ENCODE assay signal across 8 mouse cellular contexts in genomic region chr11:73137116-73137515, GRCm38 (mm10). TPM values are rescaled to one million over a fixed set of nuclear protein-coding genes. Genes with fewer than 3 reads are reported as not detected.
DNase-seq lines count a peak whose midpoint lies in the region; TF ChIP-seq lines count a peak whose summit lies in the region.

No protein-coding gene starts in this region.

- no peak overlapping the region for H3K27ac ChIP-seq in heart, adult 2 months
- H3K27ac ChIP-seq in embryonic facial prominence, embryonic 10.5 days (replicated peaks), result peak overlapping the region; percentile 92; the same call in 1 of the 2 replicates
- H3K27ac ChIP-seq in macrophage, result peak overlapping the region; percentile 58

- no peak for TF ChIP-seq POLR2A in heart, adult 2 months (IDR thresholded peaks at IDR 0.05; ENCODE audit: insufficient read depth, low read depth, low read length)

- H3K27me3 ChIP-seq in heart, adult 2 months (ENCODE audit: control insufficient read depth, insufficient read depth, low read length), result no peaks in the 10 kb centered on the region
- H3K27me3 ChIP-seq in embryonic facial prominence, embryonic 10.5 days (replicated peaks; ENCODE audit: low read depth, poor library complexity, severe bottlenecking), result no peaks in the 10 kb centered on the region

- peak overlapping the region; percentile 81 for H3K4me3 ChIP-seq in heart, adult 2 months
- H3K4me3 ChIP-seq in embryonic facial prominence, embryonic 10.5 days, result peak overlapping the region; percentile 85
- H3K4me3 ChIP-seq in macrophage (ENCODE audit: inconsistent target), result peak overlapping the region; percentile 70

- H3K9me3 ChIP-seq in embryonic facial prominence, embryonic 10.5 days, result peaks cover 24% of the 10 kb centered on the region; the same call in 1 of the 2 replicates

- no peak for DNase-seq in heart, adult 2 months
- DNase-seq in heart, postnatal 36 days, result no peak
- no peak for DNase-seq in embryonic facial prominence, embryonic 10.5 days (ENCODE audit: low spot score)
- DNase-seq in induced T-regulatory cell, adult 2 months (ENCODE audit: low read depth), result peak; percentile 68
- no peak for DNase-seq in frontal cortex, postnatal 36 days (ENCODE audit: low spot score in 2 of 2)
- DNase-seq in ovary, postnatal 36 days (ENCODE audit: low spot score), result no peak
- DNase-seq in frontal cortex, adult 2 months (ENCODE audit: extremely low spot score in 1 of 2, low spot score in 1 of 2), result no peak

- no peaks in the 10 kb centered on the region for H3K36me3 ChIP-seq in heart, adult 2 months (ENCODE audit: control insufficient read depth, insufficient read depth, low read length)
- peaks cover 48% of the 10 kb centered on the region for H3K36me3 ChIP-seq in embryonic facial prominence, embryonic 10.5 days (replicated peaks)
- H3K36me3 ChIP-seq in macrophage (ENCODE audit: inconsistent target), result no peaks in the 10 kb centered on the region

- TF ChIP-seq CTCF in heart, adult 2 months (IDR thresholded peaks at IDR 0.05), result no peak

- H3K79me2 ChIP-seq in heart, adult 2 months (replicated peaks; ENCODE audit: control insufficient read depth, insufficient read depth, low read length), result no peaks in the 10 kb centered on the region
- peaks cover 56% of the 10 kb centered on the region for H3K79me2 ChIP-seq in macrophage (ENCODE audit: inconsistent target)

- peak overlapping the region; percentile 75 for H3K9ac ChIP-seq in heart, adult 2 months (ENCODE audit: low read depth, low read length)

- intact Hi-C loops in heart, adult 2 months (cut with DNase I), result loop anchor here (5.0 kb wide), 1 partner anchor 145 kb away; no protein-coding TSS in a partner anchor
- intact Hi-C loops in heart, postnatal 36 days (cut with DNase I), result loop anchor here (5.0 kb wide), 1 partner anchor 1235 kb away; no protein-coding TSS in a partner anchor

- 4% methylated on average over 11 of the region's 11 CpGs for WGBS in heart, adult 2 months
- 49% methylated on average over 11 of the region's 11 CpGs for WGBS in embryonic facial prominence, embryonic 10.5 days
- WGBS in macrophage (ENCODE audit: missing documents), result 3% methylated on average over 11 of the region's 11 CpGs

- H3K4me1 ChIP-seq in heart, adult 2 months (ENCODE audit: control insufficient read depth, insufficient read depth, low read length), result no peaks in the 10 kb centered on the region; the same call in 1 of the 2 replicates
- peaks cover 38% of the 10 kb centered on the region for H3K4me1 ChIP-seq in embryonic facial prominence, embryonic 10.5 days

- TF ChIP-seq EP300 in heart, adult 2 months (IDR thresholded peaks at IDR 0.05; ENCODE audit: insufficient read depth, low read depth, low read length), result no peak

RNA-seq across cellular contexts. Expression of gene Haspin, which starts 1.0 kb away (rescaled TPM):
- under 1 TPM; 0.16 TPM for total RNA-seq in heart, adult 2 months (2021)
- 0.15 and 0.23 TPM in 2 replicates for polyA plus RNA-seq in heart, adult 2 months (2012; rRNA removed)
- under 1 TPM; 0.22 to 0.28 TPM for total RNA-seq in heart, postnatal 36 days (2021)
- polyA plus RNA-seq in embryonic facial prominence, embryonic 10.5 days (2016; fragmentation: Nextera tagmentation; extraction: Ambion mirVana), result 25.0 and 26.3 TPM in 2 replicates
- 10 to 100 TPM in 5 of 26 experiments, 1 to 10 TPM in 19, under 1 TPM in 2; 0.87 to 14.6 (median 3.9) TPM for total RNA-seq in macrophage (2018; cell fraction: chromatin; rRNA removed)
- 1 to 10 TPM in 24 of 26 experiments, under 1 TPM in 2; 0.51 to 5.1 (median 2.8) TPM for total RNA-seq in macrophage (2018; cell fraction: cytosol; rRNA removed)
- 10 to 100 TPM in 5 of 26 experiments, 1 to 10 TPM in 19, under 1 TPM in 2; 0.76 to 14.7 (median 4.2) TPM for total RNA-seq in macrophage (2018; cell fraction: nucleus; rRNA removed)
- 3.7 to 6.3 TPM (median 4.0 TPM) in 3 replicates for polyA plus RNA-seq in macrophage (2018)
- 0.15 and 0.24 TPM in 2 replicates for polyA plus RNA-seq in frontal cortex, adult 2 months (2012; rRNA removed)

RNA-seq across cellular contexts. Expression of gene P2rx5, which starts 23.1 kb away (rescaled TPM):
- 10 to 100 TPM; 13.1 to 14.6 TPM for total RNA-seq in heart, adult 2 months (2021)
- 11.3 and 19.5 TPM in 2 replicates for polyA plus RNA-seq in heart, adult 2 months (2012; rRNA removed)
- 10 to 100 TPM; 13.1 to 17.9 TPM for total RNA-seq in heart, postnatal 36 days (2021)
- 0.10 and 0.18 TPM in 2 replicates for polyA plus RNA-seq in embryonic facial prominence, embryonic 10.5 days (2016; fragmentation: Nextera tagmentation; extraction: Ambion mirVana)
- total RNA-seq in macrophage (2018; cell fraction: chromatin; rRNA removed), result 1 to 10 TPM in 4 of 26 experiments, under 1 TPM in 9, not detected in 13; 0.25 to 1.3 (median 0.68) TPM
- under 1 TPM in 23 of 26 experiments, not detected in 3; 0.06 to 0.53 (median 0.14) TPM for total RNA-seq in macrophage (2018; cell fraction: cytosol; rRNA removed)
- total RNA-seq in macrophage (2018; cell fraction: nucleus; rRNA removed), result 1 to 10 TPM in 3 of 26 experiments, under 1 TPM in 19, not detected in 4; 0.25 to 1.8 (median 0.70) TPM
- 0.08 to 0.42 TPM in 2 of 3 replicates, not detected in the other for polyA plus RNA-seq in macrophage (2018)
- 0.26 and 0.74 TPM in 2 replicates for polyA plus RNA-seq in frontal cortex, adult 2 months (2012; rRNA removed)

RNA-seq across cellular contexts. Expression of gene Emc6, which starts 39.7 kb away (rescaled TPM):
- total RNA-seq in heart, adult 2 months (2021), result 10 to 100 TPM; 80.5 to 98.5 TPM
- 50.5 and 54.3 TPM in 2 replicates for polyA plus RNA-seq in heart, adult 2 months (2012; rRNA removed)
- total RNA-seq in heart, postnatal 36 days (2021), result 10 to 100 TPM; 82.2 to 94.1 TPM
- 122 and 123 TPM in 2 replicates for polyA plus RNA-seq in embryonic facial prominence, embryonic 10.5 days (2016; fragmentation: Nextera tagmentation; extraction: Ambion mirVana)
- total RNA-seq in macrophage (2018; cell fraction: chromatin; rRNA removed), result 10 to 100 TPM in 4 of 26 experiments, 1 to 10 TPM in 22; 2.5 to 11.7 (median 7.7) TPM
- 10 to 100 TPM; 27.5 to 39.7 (median 34.7) TPM for total RNA-seq in macrophage (2018; cell fraction: cytosol; rRNA removed)
- 10 to 100 TPM in 24 of 26 experiments, 1 to 10 TPM in 2; 7.9 to 32.0 (median 16.5) TPM for total RNA-seq in macrophage (2018; cell fraction: nucleus; rRNA removed)
- 17.6 to 52.2 TPM (median 32.5 TPM) in 3 replicates for polyA plus RNA-seq in macrophage (2018)
- polyA plus RNA-seq in frontal cortex, adult 2 months (2012; rRNA removed), result 63.0 and 66.5 TPM in 2 replicates

RNA-seq across cellular contexts. Expression of gene Tax1bp3, which starts 39.8 kb away (rescaled TPM):
- 10 to 100 TPM; 45.0 to 48.5 TPM for total RNA-seq in heart, adult 2 months (2021)
- 60.4 and 63.0 TPM in 2 replicates for polyA plus RNA-seq in heart, adult 2 months (2012; rRNA removed)
- total RNA-seq in heart, postnatal 36 days (2021), result 10 to 100 TPM; 47.1 to 48.1 TPM
- 189 and 206 TPM in 2 replicates for polyA plus RNA-seq in embryonic facial prominence, embryonic 10.5 days (2016; fragmentation: Nextera tagmentation; extraction: Ambion mirVana)
- total RNA-seq in macrophage (2018; cell fraction: chromatin; rRNA removed), result 10 to 100 TPM in 20 of 26 experiments, 1 to 10 TPM in 6; 2.8 to 30.3 (median 13.4) TPM
- total RNA-seq in macrophage (2018; cell fraction: cytosol; rRNA removed), result 10 to 100 TPM; 23.9 to 50.8 (median 36.4) TPM
- 10 to 100 TPM in 21 of 26 experiments, 1 to 10 TPM in 5; 7.3 to 26.7 (median 16.3) TPM for total RNA-seq in macrophage (2018; cell fraction: nucleus; rRNA removed)
- polyA plus RNA-seq in macrophage (2018), result 31.5 to 54.1 TPM (median 45.7 TPM) in 3 replicates
- polyA plus RNA-seq in frontal cortex, adult 2 months (2012; rRNA removed), result 23.9 and 24.6 TPM in 2 replicates

RNA-seq across cellular contexts. Expression of gene Itgae, which starts 46.7 kb away (rescaled TPM):
- total RNA-seq in heart, adult 2 months (2021), result under 1 TPM; 0.14 to 0.16 TPM
- 0.37 and 0.38 TPM in 2 replicates for polyA plus RNA-seq in heart, adult 2 months (2012; rRNA removed)
- total RNA-seq in heart, postnatal 36 days (2021), result under 1 TPM in 1 of 2 experiments, not detected in 1; 0.14 TPM
- polyA plus RNA-seq in embryonic facial prominence, embryonic 10.5 days (2016; fragmentation: Nextera tagmentation; extraction: Ambion mirVana), result 0.45 and 0.52 TPM in 2 replicates
- total RNA-seq in macrophage (2018; cell fraction: chromatin; rRNA removed), result under 1 TPM in 12 of 26 experiments, not detected in 14; 0.20 to 0.66 (median 0.31) TPM
- total RNA-seq in macrophage (2018; cell fraction: cytosol; rRNA removed), result under 1 TPM in 22 of 26 experiments, not detected in 4; 0.03 to 0.21 (median 0.09) TPM
- total RNA-seq in macrophage (2018; cell fraction: nucleus; rRNA removed), result under 1 TPM in 17 of 26 experiments, not detected in 9; 0.12 to 0.34 (median 0.20) TPM
- 0.04 to 0.10 TPM in 2 of 3 replicates, not detected in the other for polyA plus RNA-seq in macrophage (2018)
- polyA plus RNA-seq in frontal cortex, adult 2 months (2012; rRNA removed), result 0.17 and 0.18 TPM in 2 replicates
